Mouse (Mus musculus): ENCODE data around the gene Prrg2. TPM values are rescaled to one million over a fixed set of nuclear protein-coding genes. Genes with fewer than 3 reads are reported as not detected.

Prrg2 gene
- polyA plus RNA-seq, 1 experiment from 2014 or later = 29.5 TPM

- ATAC-seq = peak; percentile 8; the same call in 1 of the 2 replicates
- Histone ChIP-seq H3K36me3 (peaks cover 85% of the 10 kb centered on the region), H3K4me3 (replicated peaks) (no peak overlapping the region), H3K4me1 (replicated peaks) (no peaks in the 10 kb centered on the region), H3K9ac (no peak overlapping the region), H3K9me3 (no peaks in the 10 kb centered on the region), H3K27ac (no peak overlapping the region), H3K27me3 (replicated peaks) (no peaks in the 10 kb centered on the region), H3K4me2 (replicated peaks) (no peak overlapping the region)
- WGBS = 94% methylated on average over 30 of the region's 30 CpGs
Observed at GRCm38 (mm10) chr7:45007846-45008245, 54.6 kb downstream of the Prrg2 start.

GRCm38 (mm10) chr7:45007141-45007540, 55.3 kb downstream of the Prrg2 start:
- H3K9ac ChIP-seq = no peak overlapping the region
- H3K36me3 ChIP-seq = peaks cover 86% of the 10 kb centered on the region
- no peaks in the 10 kb centered on the region for H3K4me1 ChIP-seq (replicated peaks)
- H3K27ac ChIP-seq = no peak overlapping the region
- WGBS = 96% methylated on average over 29 of the region's 29 CpGs
- H3K27me3 ChIP-seq (replicated peaks) = no peaks in the 10 kb centered on the region
- H3K4me2 ChIP-seq (replicated peaks) = no peak overlapping the region
- no peak overlapping the region for H3K4me3 ChIP-seq (replicated peaks)
- H3K9me3 ChIP-seq = no peaks in the 10 kb centered on the region
- no peak for ATAC-seq

GRCm38 (mm10) chr7:45006503-45006902, 56.0 kb downstream of the Prrg2 start:
- peaks cover 86% of the 10 kb centered on the region for H3K36me3 ChIP-seq
- 94% methylated on average over 12 of the region's 12 CpGs for WGBS

GRCm38 (mm10) chr7:45005321-45005992, 57.0 kb downstream of the Prrg2 start:
- Histone ChIP-seq H3K4me2 (replicated peaks) (no peak overlapping the region), H3K4me3 (replicated peaks) (no peak overlapping the region), H3K4me1 (replicated peaks) (0 out of 2 replicates have a peak, but pooled peaks cover 3% of the 10 kb centered on the region), H3K9me3 (no peaks in the 10 kb centered on the region), H3K9ac (no peak overlapping the region), H3K27me3 (replicated peaks) (no peaks in the 10 kb centered on the region), H3K27ac (no peak overlapping the region), H3K36me3 (peaks cover 84% of the 10 kb centered on the region)
- ATAC-seq = no peak
- WGBS = 88% methylated on average over 6 of the region's 6 CpGs

More at GRCm38 (mm10) chr7:45006503-45006902, 56.0 kb downstream of the Prrg2 start:
- Histone ChIP-seq H3K4me3 (replicated peaks) (no peak overlapping the region), H3K27ac (no peak overlapping the region), H3K4me2 (replicated peaks) (no peak overlapping the region), H3K9me3 (no peaks in the 10 kb centered on the region), H3K27me3 (replicated peaks) (no peaks in the 10 kb centered on the region), H3K9ac (no peak overlapping the region), H3K4me1 (replicated peaks) (0 out of 2 replicates have a peak, but pooled peaks cover 3% of the 10 kb centered on the region)
- no peak for ATAC-seq

GRCm38 (mm10) chr7:45004546-45004945, 57.9 kb downstream of the Prrg2 start:
- peaks cover 80% of the 10 kb centered on the region for H3K36me3 ChIP-seq
- no peaks in the 10 kb centered on the region for H3K27me3 ChIP-seq (replicated peaks)
- H3K4me3 ChIP-seq (replicated peaks) = no peak overlapping the region
- peaks cover 7% of the 10 kb centered on the region; the same call in 1 of the 2 replicates for H3K4me1 ChIP-seq (replicated peaks)
- H3K4me2 ChIP-seq (replicated peaks) = no peak overlapping the region
- H3K9ac ChIP-seq = no peak overlapping the region
- no peak for ATAC-seq
- H3K9me3 ChIP-seq = no peaks in the 10 kb centered on the region
- H3K27ac ChIP-seq = no peak overlapping the region
- WGBS = 58% methylated on average over 3 of the region's 3 CpGs

Other genes starting within 250 kb of the Prrg2 start
- gene Nup62, start 246.6 kb downstream of the Prrg2 start, polyA plus RNA-seq (2015; fragmentation: Nextera tagmentation; extraction: Ambion mirVana) = 87.4 and 89.2 TPM in 2 replicates
- gene Il4i1, start 246.3 kb downstream of the Prrg2 start, polyA plus RNA-seq (2015; fragmentation: Nextera tagmentation; extraction: Ambion mirVana) = 0.78 and 1.5 TPM in 2 replicates
- 6.2 and 6.6 TPM in 2 replicates for gene Atf5, start 246.0 kb downstream of the Prrg2 start, polyA plus RNA-seq (2015; fragmentation: Nextera tagmentation; extraction: Ambion mirVana)
- gene Akt1s1, start 213.7 kb downstream of the Prrg2 start, polyA plus RNA-seq (2015; fragmentation: Nextera tagmentation; extraction: Ambion mirVana) = 112 and 116 TPM in 2 replicates
- 71.0 and 71.3 TPM in 2 replicates for gene Tbc1d17, start 213.6 kb downstream of the Prrg2 start, polyA plus RNA-seq (2015; fragmentation: Nextera tagmentation; extraction: Ambion mirVana)
- gene Pnkp, start 205.5 kb downstream of the Prrg2 start, polyA plus RNA-seq (2015; fragmentation: Nextera tagmentation; extraction: Ambion mirVana) = 25.9 and 29.0 TPM in 2 replicates
- 239 and 253 TPM in 2 replicates for gene Ptov1, start 192.9 kb downstream of the Prrg2 start, polyA plus RNA-seq (2015; fragmentation: Nextera tagmentation; extraction: Ambion mirVana)
- 88.2 and 91.8 TPM in 2 replicates for gene Med25, start 170.0 kb downstream of the Prrg2 start, polyA plus RNA-seq (2015; fragmentation: Nextera tagmentation; extraction: Ambion mirVana)
- 17.0 and 18.8 TPM in 2 replicates for gene Fuz, start 166.6 kb downstream of the Prrg2 start, polyA plus RNA-seq (2015; fragmentation: Nextera tagmentation; extraction: Ambion mirVana)
- gene Ap2a1, start 133.2 kb downstream of the Prrg2 start, polyA plus RNA-seq (2015; fragmentation: Nextera tagmentation; extraction: Ambion mirVana) = 60.1 and 65.0 TPM in 2 replicates
- gene Tsks, start 119.5 kb downstream of the Prrg2 start, polyA plus RNA-seq (2015; fragmentation: Nextera tagmentation; extraction: Ambion mirVana) = 0.14 TPM in 1 of 2 replicates, not detected in the other
- gene Cpt1c, start 87.8 kb downstream of the Prrg2 start, polyA plus RNA-seq (2015; fragmentation: Nextera tagmentation; extraction: Ambion mirVana) = 16.1 and 16.5 TPM in 2 replicates
- gene Prmt1, start 76.1 kb downstream of the Prrg2 start, polyA plus RNA-seq (2015; fragmentation: Nextera tagmentation; extraction: Ambion mirVana) = 449 and 456 TPM in 2 replicates
- 89.9 and 99.6 TPM in 2 replicates for gene Irf3, start 65.0 kb downstream of the Prrg2 start, polyA plus RNA-seq (2015; fragmentation: Nextera tagmentation; extraction: Ambion mirVana)
- gene Bcl2l12, start 64.0 kb downstream of the Prrg2 start, polyA plus RNA-seq (2015; fragmentation: Nextera tagmentation; extraction: Ambion mirVana) = 37.3 and 43.6 TPM in 2 replicates
- 32.0 and 33.6 TPM in 2 replicates for gene Scaf1, start 46.3 kb downstream of the Prrg2 start, polyA plus RNA-seq (2015; fragmentation: Nextera tagmentation; extraction: Ambion mirVana)
- gene Rras, start 44.7 kb downstream of the Prrg2 start, polyA plus RNA-seq (2015; fragmentation: Nextera tagmentation; extraction: Ambion mirVana) = 57.6 and 61.0 TPM in 2 replicates
- 7.1 and 8.7 TPM in 2 replicates for gene Prr12, start 9.8 kb downstream of the Prrg2 start, polyA plus RNA-seq (2015; fragmentation: Nextera tagmentation; extraction: Ambion mirVana)
- 49.5 and 50.5 TPM in 2 replicates for gene Nosip, start 248 bp downstream of the Prrg2 start, polyA plus RNA-seq (2015; fragmentation: Nextera tagmentation; extraction: Ambion mirVana)
- 265 and 267 TPM in 2 replicates for gene Rcn3, start 29.5 kb upstream of the Prrg2 start, polyA plus RNA-seq (2015; fragmentation: Nextera tagmentation; extraction: Ambion mirVana)
- 153 and 168 TPM in 2 replicates for gene Fcgrt, start 41.2 kb upstream of the Prrg2 start, polyA plus RNA-seq (2015; fragmentation: Nextera tagmentation; extraction: Ambion mirVana)
- 1,711 TPM in 2 replicates for gene Rps11, start 61.8 kb upstream of the Prrg2 start, polyA plus RNA-seq (2015; fragmentation: Nextera tagmentation; extraction: Ambion mirVana)
- 1,301 and 1,445 TPM in 2 replicates for gene Rpl13a, start 66.1 kb upstream of the Prrg2 start, polyA plus RNA-seq (2015; fragmentation: Nextera tagmentation; extraction: Ambion mirVana)
- gene Gm45713, start 73.6 kb upstream of the Prrg2 start, polyA plus RNA-seq (2015; fragmentation: Nextera tagmentation; extraction: Ambion mirVana) = 0.24 and 0.28 TPM in 2 replicates
- gene Flt3l, start 73.8 kb upstream of the Prrg2 start, polyA plus RNA-seq (2015; fragmentation: Nextera tagmentation; extraction: Ambion mirVana) = 1.8 and 2.0 TPM in 2 replicates
- gene Pih1d1, start 91.6 kb upstream of the Prrg2 start, polyA plus RNA-seq (2015; fragmentation: Nextera tagmentation; extraction: Ambion mirVana) = 94.1 and 98.9 TPM in 2 replicates
- 79.0 and 87.3 TPM in 2 replicates for gene Aldh16a1, start 91.9 kb upstream of the Prrg2 start, polyA plus RNA-seq (2015; fragmentation: Nextera tagmentation; extraction: Ambion mirVana)
- gene Slc17a7, start 101.3 kb upstream of the Prrg2 start, polyA plus RNA-seq (2015; fragmentation: Nextera tagmentation; extraction: Ambion mirVana) = 0.13 and 0.15 TPM in 2 replicates
- gene Gfy, start 116.9 kb upstream of the Prrg2 start, polyA plus RNA-seq (2015; fragmentation: Nextera tagmentation; extraction: Ambion mirVana) = not detected in 2 replicates
- not detected in 2 replicates for gene Pth2, start 118.3 kb upstream of the Prrg2 start, polyA plus RNA-seq (2015; fragmentation: Nextera tagmentation; extraction: Ambion mirVana)
- gene Ccdc155, start 142.2 kb upstream of the Prrg2 start, polyA plus RNA-seq (2015; fragmentation: Nextera tagmentation; extraction: Ambion mirVana) = 0.61 and 0.69 TPM in 2 replicates
- gene Dkkl1, start 149.5 kb upstream of the Prrg2 start, polyA plus RNA-seq (2015; fragmentation: Nextera tagmentation; extraction: Ambion mirVana) = 1.0 and 1.1 TPM in 2 replicates
- gene Tead2, start 153.1 kb upstream of the Prrg2 start, polyA plus RNA-seq (2015; fragmentation: Nextera tagmentation; extraction: Ambion mirVana) = 93.2 and 97.0 TPM in 2 replicates
- 3.5 and 3.6 TPM in 2 replicates for gene Cd37, start 176.4 kb upstream of the Prrg2 start, polyA plus RNA-seq (2015; fragmentation: Nextera tagmentation; extraction: Ambion mirVana)
- not detected in 2 replicates for gene Slc6a16, start 178.4 kb upstream of the Prrg2 start, polyA plus RNA-seq (2015; fragmentation: Nextera tagmentation; extraction: Ambion mirVana)
- not detected in 2 replicates for gene Slc6a21, start 214.8 kb upstream of the Prrg2 start, polyA plus RNA-seq (2015; fragmentation: Nextera tagmentation; extraction: Ambion mirVana)